Mouse (Mus musculus) lung, embryonic 14.5 days (tissue): ENCODE measurements around the gene Gm15217. TPM values are rescaled to one million over a fixed set of nuclear protein-coding genes. Genes with fewer than 3 reads are reported as not detected.

ENCODE experiments used
- ATAC-seq: fragments of 200-750 bp; cut with Nextera tagmentation; 2 replicates; pipeline ENCODE4 v1.8.0; 2017; ENCODE audit warnings: mild to moderate bottlenecking, moderate TSS enrichment, moderate library complexity; ENCODE audit not compliant: insufficient read depth
- DNase-seq: peaks from one replicate; pipeline ENCODE4 v3.0.0-alpha.2; 2015
- H3K27ac ChIP-seq: fragments of 300-500 bp; sonication (generic); 2 replicates; pipeline ENCODE4 v1.5.1; 2014; ENCODE audit warnings: low read depth, mild to moderate bottlenecking, moderate library complexity
- H3K27me3 ChIP-seq: fragments of 300-500 bp; sonication (generic); 2 replicates; pipeline ENCODE4 v1.6.1; 2014; ENCODE audit warnings: low read length, control low read depth; ENCODE audit not compliant: insufficient read depth
- H3K36me3 ChIP-seq: fragments of 300-500 bp; sonication (generic); 2 replicates; pipeline ENCODE4 v1.6.1; 2014; ENCODE audit warnings: control low read depth; ENCODE audit not compliant: insufficient read depth
- H3K4me1 ChIP-seq: fragments of 300-500 bp; sonication (generic); 2 replicates; pipeline ENCODE4 v1.6.1; 2014; ENCODE audit warnings: antibody characterized with exemption, control low read depth; ENCODE audit not compliant: insufficient read depth
- H3K4me2 ChIP-seq: fragments of 300-500 bp; sonication (generic); 2 replicates; pipeline ENCODE4 v1.6.1; 2014; ENCODE audit warnings: mild to moderate bottlenecking
- H3K4me3 ChIP-seq: fragments of 300-500 bp; sonication (generic); 2 replicates; pipeline ENCODE4 v1.5.1; 2014; ENCODE audit warnings: low read depth, low read length
- H3K9ac ChIP-seq: fragments of 300-500 bp; sonication (generic); 2 replicates; pipeline ENCODE4 v1.6.1; 2014
- H3K9me3 ChIP-seq: fragments of 300-500 bp; sonication (generic); 2 replicates; pipeline ENCODE4 v1.6.1; 2016; ENCODE audit warnings: low read depth, low read length, control low read depth
- CTCF ChIP-seq: IDR thresholded peaks from 2 replicates; pipeline ENCODE4 v1.5.1; 2016; ENCODE audit warnings: antibody characterized with exemption, low read depth
- WGBS: fragments of 180-500 bp; shearing (Covaris S2); extraction: QIAGEN DNeasy Blood & Tissue Kit; methylation state at CpG from one replicate; pipeline ENCODE4 v1.1.7; 2014; 5-methylcytosine and 5-hydroxymethylcytosine counted together
- polyA plus RNA-seq: library from polyadenylated mRNA; unstranded; fragments of >200 nt; fragmentation: Nextera tagmentation; extraction: Ambion mirVana; gene quantifications from 2 replicates; pipeline ENCODE4 v1.2.1, GENCODE M21; 2014

The Gm15217 gene
- polyA plus RNA-seq, result 0.53 and 0.61 TPM in 2 replicates

DNA sequence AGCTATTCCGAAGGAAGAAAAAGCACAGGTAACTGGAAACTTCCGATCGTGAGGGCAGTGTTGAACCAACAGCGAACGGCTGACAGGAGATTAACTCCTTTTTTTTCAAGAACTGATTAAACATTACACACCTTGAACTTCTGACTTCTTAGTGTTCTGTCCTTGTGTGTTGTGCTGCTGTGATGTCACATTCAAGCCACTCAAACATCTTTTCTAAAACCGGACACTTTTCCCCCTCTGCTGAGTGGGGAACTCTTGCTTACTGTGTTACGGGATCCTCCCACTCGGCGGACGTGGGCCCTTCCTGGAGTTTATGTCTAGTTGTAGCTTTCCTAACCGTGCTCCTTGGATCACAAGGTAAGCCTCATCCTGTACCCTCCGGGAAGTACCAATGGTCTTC, at the start of gene Gm15217:
Gene Gm15217 (plus strand): TSS at position 130 of the 400 bp plus-strand sequence.
- DNase-seq, result no peak
- Histone ChIP-seq H3K27ac (no peak within 1 kb of the TSS; the same call in 1 of the 2 replicates), H3K4me1 (peaks cover 14% of the 10 kb centered on the region; the same call in 1 of the 2 replicates), H3K4me2 (peak within 1 kb of the TSS; percentile 60), H3K36me3 (peaks cover 33% of the 10 kb centered on the region), H3K27me3 (no peaks in the 10 kb centered on the region), H3K9me3 (no peaks in the 10 kb centered on the region), H3K9ac (peak within 1 kb of the TSS; percentile 40), H3K4me3 (peak within 1 kb of the TSS; percentile 10; the same call in 1 of the 2 replicates)
- no peak for ATAC-seq
- WGBS, result 57% methylated on average over 12 of the region's 12 CpGs
- TF ChIP-seq CTCF, result no peak

DNA sequence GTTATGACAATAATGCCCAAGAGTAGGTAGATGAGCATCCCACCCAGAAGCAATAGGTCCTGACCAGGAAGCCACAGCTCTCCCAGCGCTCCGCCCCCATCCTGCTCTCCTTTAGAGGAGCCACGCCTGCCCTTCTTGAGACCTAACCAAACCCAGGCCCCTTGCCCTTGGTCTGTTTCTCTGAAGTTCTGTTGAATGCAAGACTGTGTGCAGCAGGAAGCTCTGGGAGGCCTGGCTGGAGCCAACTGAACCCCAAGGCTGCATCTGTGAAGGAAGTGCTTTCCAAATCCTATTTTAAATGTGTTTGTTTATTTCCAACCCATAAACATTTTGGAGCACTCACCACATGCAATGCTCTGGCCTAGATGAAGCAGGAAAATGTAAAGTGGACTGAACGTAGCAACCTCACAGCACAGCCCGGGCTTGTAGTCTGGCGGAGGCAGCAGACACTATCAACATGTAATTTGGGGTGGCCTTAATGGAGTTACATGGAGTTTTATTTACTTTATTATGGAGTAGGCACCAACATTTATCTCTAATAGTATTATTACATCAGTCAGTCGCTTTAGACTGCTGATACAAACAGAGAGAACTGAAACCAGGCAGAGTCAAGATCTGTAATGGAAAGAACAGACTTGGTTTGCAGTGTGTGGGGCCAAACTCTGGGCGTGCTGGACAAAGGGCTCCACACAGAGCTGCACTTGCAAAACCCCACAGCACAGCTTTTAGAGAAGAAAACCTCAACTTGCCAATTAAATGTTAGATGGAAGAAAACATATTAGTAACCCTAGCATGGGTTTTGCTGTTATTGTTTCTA, 45.6 kb upstream of the Gm15217 start:
- peak overlapping the region; percentile 26; the same call in 1 of the 2 replicates for H3K27ac ChIP-seq
- 66% methylated on average over 8 of the region's 8 CpGs for WGBS
- no peaks in the 10 kb centered on the region for H3K27me3 ChIP-seq
- H3K36me3 ChIP-seq, result no peaks in the 10 kb centered on the region
- peaks cover 5% of the 10 kb centered on the region; the same call in 1 of the 2 replicates for H3K4me1 ChIP-seq
- no peak overlapping the region for H3K4me3 ChIP-seq
- DNase-seq (peak; percentile 63), ATAC-seq (peak; percentile 62)
- H3K9me3 ChIP-seq, result no peaks in the 10 kb centered on the region
- no peak overlapping the region for H3K9ac ChIP-seq
- no peak for TF ChIP-seq CTCF
- no peak overlapping the region for H3K4me2 ChIP-seq

DNA sequence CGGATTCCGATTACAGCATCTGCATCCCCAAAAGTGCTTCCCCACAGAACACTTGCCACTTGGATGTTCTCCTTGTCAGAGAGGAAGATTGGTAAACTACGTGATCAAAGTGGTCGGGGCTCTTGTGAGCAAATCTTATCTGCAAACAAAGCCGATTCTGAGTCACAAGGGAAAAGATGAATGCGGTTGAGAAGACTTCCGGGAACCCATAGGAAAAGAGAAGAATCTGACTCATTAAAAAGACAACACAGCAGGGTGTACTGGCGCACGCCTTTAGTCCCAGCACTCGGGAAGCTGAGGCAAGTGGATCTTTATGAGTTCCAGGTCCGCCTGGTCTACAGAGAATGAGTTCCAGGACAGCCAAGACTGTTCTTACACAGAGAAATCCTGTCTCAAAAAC, 40.4 kb upstream of the Gm15217 start:
- Histone ChIP-seq H3K4me3 (no peak overlapping the region), H3K27ac (no peak overlapping the region), H3K9me3 (no peaks in the 10 kb centered on the region), H3K4me1 (peaks cover 3% of the 10 kb centered on the region; the same call in 1 of the 2 replicates), H3K4me2 (no peak overlapping the region), H3K36me3 (no peaks in the 10 kb centered on the region), H3K27me3 (no peaks in the 10 kb centered on the region), H3K9ac (no peak overlapping the region)
- 57% methylated on average over 11 of the region's 11 CpGs for WGBS
- TF ChIP-seq CTCF, result no peak
- DNase-seq (no peak), ATAC-seq (no peak)

DNA sequence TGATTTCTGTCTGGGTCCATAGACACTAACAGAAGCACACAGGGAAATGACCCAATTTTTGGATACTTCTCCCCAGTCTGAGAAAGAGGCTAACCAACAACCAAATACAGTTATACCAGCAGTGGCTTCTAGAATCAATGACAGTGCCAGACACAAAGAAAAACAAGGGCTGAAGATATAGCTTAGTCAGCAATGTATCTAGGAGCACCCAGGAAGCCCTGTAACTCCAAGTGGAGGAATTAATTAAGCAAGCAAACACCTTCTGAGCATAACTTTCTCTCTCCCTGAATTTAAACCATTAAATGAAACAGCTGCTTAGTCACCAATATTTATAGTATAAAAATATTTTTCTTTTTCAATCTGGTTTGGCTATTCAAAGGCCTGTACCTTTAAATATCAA, 34.5 kb upstream of the Gm15217 start:
- H3K27me3 ChIP-seq, result no peaks in the 10 kb centered on the region
- H3K9ac ChIP-seq, result no peak overlapping the region
- H3K9me3 ChIP-seq, result no peaks in the 10 kb centered on the region
- ATAC-seq (no peak), DNase-seq (no peak)
- H3K36me3 ChIP-seq, result no peaks in the 10 kb centered on the region
- H3K4me1 ChIP-seq, result no peaks in the 10 kb centered on the region
- H3K4me2 ChIP-seq, result no peak overlapping the region
- no peak for TF ChIP-seq CTCF
- no peak overlapping the region for H3K27ac ChIP-seq
- H3K4me3 ChIP-seq, result no peak overlapping the region

DNA sequence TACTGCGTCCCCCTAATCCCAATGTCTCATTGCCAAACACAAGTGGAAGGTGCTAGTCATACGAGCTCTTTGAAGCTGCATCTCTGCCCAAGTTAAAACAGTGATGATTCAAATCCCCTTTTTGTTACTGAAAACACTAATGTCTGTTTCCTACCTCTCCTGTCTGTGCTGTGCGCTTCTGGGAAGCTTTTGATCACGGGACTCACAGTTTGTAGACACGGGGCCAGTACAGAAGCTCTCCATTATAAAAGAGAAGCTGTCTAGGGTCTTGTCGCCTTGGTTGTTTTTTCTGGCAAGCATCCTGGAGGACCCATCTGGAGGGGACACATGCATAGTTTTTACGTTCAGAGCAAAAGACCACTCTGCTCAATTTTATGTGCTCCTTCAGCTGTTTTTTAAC, 21.9 kb upstream of the Gm15217 start:
- whole genome bisulfite sequencing, result 70% methylated on average over 7 of the region's 7 CpGs
- no peak overlapping the region for H3K27ac ChIP-seq
- DNase-seq (no peak), ATAC-seq (no peak)
- no peak overlapping the region for H3K9ac ChIP-seq
- no peaks in the 10 kb centered on the region for H3K9me3 ChIP-seq
- no peaks in the 10 kb centered on the region for H3K27me3 ChIP-seq
- TF ChIP-seq CTCF, result no peak
- no peak overlapping the region for H3K4me2 ChIP-seq
- no peaks in the 10 kb centered on the region for H3K36me3 ChIP-seq
- no peaks in the 10 kb centered on the region for H3K4me1 ChIP-seq
- H3K4me3 ChIP-seq, result no peak overlapping the region

DNA sequence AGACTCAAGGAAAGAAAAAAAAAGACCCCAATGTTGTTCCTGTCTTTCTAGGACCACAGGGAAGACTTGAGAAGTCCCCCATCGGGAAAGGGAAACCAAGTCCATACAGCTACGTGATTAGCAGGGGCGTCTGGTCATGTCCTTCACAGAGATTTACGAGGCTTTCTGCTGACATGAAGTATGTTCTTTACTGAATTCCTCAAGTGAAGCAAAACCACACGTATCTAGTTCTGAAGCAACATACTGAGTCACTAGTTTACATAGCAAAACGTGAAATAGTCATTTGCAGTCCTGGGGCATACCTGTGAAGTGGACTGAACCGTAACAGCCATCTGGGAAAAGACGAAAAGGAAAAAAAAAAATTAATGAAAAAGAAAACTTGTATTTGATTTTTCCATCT, 21.5 kb upstream of the Gm15217 start:
- no peaks in the 10 kb centered on the region for H3K27me3 ChIP-seq
- no peak for TF ChIP-seq CTCF
- no peaks in the 10 kb centered on the region for H3K4me1 ChIP-seq
- no peak overlapping the region for H3K9ac ChIP-seq
- no peak for DNase-seq
- no peak overlapping the region for H3K4me2 ChIP-seq
- H3K4me3 ChIP-seq, result no peak overlapping the region
- no peaks in the 10 kb centered on the region for H3K9me3 ChIP-seq
- no peak for ATAC-seq
- no peak overlapping the region for H3K27ac ChIP-seq
- no peaks in the 10 kb centered on the region for H3K36me3 ChIP-seq
- 68% methylated on average over 8 of the region's 8 CpGs for WGBS

DNA sequence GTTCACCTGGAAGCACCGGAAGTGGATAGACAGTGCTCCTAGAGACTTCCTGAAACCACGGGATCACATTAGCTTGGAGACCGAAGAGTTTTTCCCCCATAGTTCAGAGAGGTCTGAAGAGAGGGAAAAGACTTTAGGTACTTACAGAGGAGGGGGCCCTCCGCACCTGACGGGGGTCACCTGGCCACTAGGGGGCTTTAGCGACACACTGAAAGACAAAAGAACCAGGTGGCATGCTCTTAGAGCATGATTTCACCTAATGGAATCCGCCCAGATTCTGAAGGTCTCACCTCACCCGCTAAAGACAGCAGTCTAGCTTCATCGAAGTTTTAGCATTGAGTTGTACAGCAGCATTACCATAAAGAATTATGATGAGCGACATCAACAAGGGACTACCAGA, 16.0 kb upstream of the Gm15217 start:
- no peaks in the 10 kb centered on the region for H3K36me3 ChIP-seq
- H3K4me2 ChIP-seq, result no peak overlapping the region
- no peaks in the 10 kb centered on the region for H3K4me1 ChIP-seq
- peak; percentile 60 for TF ChIP-seq CTCF
- H3K9ac ChIP-seq, result no peak overlapping the region
- ATAC-seq, result no peak
- WGBS, result 30% methylated on average over 10 of the region's 10 CpGs
- no peak overlapping the region for H3K4me3 ChIP-seq
- H3K9me3 ChIP-seq, result no peaks in the 10 kb centered on the region
- no peak overlapping the region for H3K27ac ChIP-seq
- H3K27me3 ChIP-seq, result no peaks in the 10 kb centered on the region
- peak; percentile 55 for DNase-seq
